Mouse (Mus musculus) CH12F3 (cell line): ENCODE results near the gene Cdc123.

Experiments
- in situ Hi-C: fragments of 300-500 bp; cut with MboI; formaldehyde crosslinking; loops from 2 replicates; pipeline ENCODE4 v1.14.3; 2020; ENCODE audit warnings: low sequenced_read_pairs

Cdc123 gene

DNA sequence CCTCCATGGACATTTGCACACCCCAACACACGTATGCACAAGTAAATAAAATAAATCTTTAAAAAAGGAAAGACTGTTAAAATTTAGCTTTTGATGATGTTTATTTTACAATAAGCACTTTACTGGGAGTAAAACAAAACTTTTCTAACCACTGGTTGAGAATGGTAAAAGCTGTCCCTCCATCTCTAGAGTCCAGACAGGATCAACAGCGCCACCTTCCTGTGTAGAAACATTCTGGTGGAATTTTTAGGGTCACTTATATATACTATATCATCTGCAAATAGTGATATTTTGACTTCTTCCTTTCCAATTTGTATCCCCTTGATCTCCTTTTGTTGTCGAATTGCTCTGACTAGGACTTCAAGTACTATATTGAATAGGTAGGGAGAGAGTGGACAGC lies 38.8 kb downstream of the Cdc123 start:
- in situ Hi-C loops = loop anchor here (10.0 to 25.0 kb wide), 3 partner anchors 91 to 719 kb away; partner anchors contain the start of gene Camk1d

GRCm38 (mm10) chr2:5805228-5805627 lies 39.7 kb downstream of the Cdc123 start:
- in situ Hi-C loops = loop anchor here (10.0 to 25.0 kb wide), 3 partner anchors 90 to 718 kb away; partner anchors contain the start of gene Camk1d

GRCm38 (mm10) chr2:5804440-5805045 lies 40.4 kb downstream of the Cdc123 start:
- in situ Hi-C loops = loop anchor here (10.0 to 25.0 kb wide), 3 partner anchors 90 to 717 kb away; partner anchors contain the start of gene Camk1d

DNA sequence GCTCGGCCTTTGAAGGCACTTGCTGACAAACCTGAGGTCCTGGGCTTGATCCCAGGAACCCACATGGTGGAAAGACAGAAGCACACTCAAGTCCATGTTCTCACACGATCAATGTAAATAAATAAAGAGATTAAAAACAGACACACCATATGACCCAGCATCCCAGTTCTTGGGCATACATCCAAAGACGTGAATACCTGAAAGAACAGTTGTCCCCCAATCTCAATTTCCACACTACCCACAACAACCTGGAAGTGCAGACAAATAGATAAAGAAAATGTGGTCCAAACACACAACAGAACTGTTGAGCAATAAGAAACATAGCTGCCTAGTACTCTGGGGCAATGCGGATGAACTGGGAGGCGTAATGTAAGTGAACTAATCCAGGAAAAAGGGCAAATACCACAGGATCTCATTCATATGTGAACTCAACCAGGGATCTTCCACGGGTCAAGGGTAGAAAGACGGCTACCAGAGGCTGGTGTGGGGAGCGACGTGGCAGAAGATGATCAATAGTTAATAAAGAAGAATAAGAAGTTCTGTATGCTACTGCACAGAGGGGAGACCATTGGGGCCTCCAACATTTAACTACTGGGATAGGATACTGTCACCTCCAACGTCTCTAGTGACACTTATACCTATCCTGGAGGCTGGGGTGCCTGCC lies 42.9 kb downstream of the Cdc123 start:
- in situ Hi-C loops = loop anchor here (10.0 to 25.0 kb wide), 3 partner anchors 87 to 715 kb away; partner anchors contain the start of gene Camk1d

DNA sequence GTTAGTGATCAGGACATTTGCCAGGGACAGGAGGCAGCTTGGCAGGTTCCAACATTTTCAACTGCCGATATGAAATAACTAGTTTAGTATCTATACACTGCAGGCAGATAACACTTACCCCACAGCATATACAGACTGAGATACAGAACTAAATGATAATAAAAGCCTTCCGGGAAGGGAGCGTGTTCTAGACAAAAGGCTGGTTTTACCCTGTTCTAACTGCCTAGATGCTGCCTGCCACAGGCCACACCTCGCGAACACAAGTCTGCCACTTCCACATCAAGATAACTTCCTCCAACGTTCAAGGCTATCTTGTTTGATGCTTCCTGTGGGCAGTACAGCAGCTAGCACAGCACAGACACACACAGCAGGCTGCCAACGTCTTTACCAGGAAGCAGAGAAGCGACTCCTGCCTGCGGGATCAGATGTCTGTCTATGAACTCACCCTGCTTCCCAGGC lies 43.8 kb downstream of the Cdc123 start:
- in situ Hi-C loops = loop anchor here (10.0 to 25.0 kb wide), 3 partner anchors 86 to 714 kb away; partner anchors contain the start of gene Camk1d

DNA sequence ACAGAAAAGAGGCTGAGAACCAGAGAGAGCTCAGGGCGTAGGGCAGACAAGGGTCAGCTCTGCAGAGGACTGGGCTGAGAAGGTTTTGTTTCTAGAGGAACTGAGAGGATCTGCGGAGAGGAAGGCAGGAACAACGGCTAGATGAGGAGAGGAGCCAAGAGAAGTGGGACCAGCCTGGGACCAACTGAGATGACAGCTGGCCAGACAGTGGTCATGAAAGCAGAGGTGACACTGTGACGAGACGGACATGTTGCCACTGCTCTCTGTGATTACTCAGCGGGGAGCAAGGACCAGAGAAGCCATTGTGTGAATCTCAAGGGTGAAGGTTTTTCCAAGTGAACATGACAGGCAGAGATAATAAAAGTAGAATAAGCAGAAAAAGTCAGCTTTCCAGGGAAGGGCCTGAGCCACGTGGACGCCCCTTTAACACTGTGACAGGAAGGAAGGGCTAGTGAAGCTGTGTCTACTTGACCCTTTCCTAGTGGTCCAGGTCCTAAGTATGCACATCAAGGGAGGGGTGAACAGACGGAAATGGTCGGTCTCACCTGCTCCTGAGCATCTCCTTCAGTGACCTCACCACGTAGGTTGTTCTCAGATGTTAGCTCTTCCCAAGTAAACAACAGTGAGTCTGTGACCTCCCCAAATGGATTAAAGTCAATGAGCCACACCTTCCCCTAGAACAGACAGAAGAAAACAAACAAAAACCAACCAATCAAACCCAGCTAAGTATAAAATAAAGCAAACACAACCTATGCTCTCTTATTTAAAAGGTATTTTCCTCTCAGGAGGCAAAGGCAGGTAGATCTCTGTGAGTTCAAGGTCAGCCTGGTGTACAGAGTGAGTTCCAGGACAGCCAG lies 46.9 kb downstream of the Cdc123 start:
- in situ Hi-C loops = no loop called here

GRCm38 (mm10) chr2:5793771-5794170 lies 51.2 kb downstream of the Cdc123 start:
- in situ Hi-C loops = no loop called here

DNA sequence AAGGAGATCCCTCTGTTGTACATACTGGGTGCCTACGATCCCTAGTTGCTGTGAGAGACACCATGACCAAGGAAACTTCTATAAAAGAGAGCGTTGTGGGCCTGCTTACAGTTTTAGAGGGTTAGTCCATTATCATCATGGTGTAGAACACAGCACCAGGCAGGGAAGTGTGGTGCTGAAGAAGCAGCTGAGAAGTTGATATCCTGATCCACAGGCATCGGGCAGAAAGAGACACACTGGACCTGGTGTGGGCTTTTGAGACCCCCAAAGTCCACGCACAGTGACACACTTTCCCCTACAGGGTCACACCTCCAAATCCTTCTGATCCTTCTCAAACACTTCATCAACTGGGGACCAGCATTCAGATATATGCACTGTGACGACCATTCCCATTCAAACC lies 52.9 kb downstream of the Cdc123 start:
- in situ Hi-C loops = no loop called here

DNA sequence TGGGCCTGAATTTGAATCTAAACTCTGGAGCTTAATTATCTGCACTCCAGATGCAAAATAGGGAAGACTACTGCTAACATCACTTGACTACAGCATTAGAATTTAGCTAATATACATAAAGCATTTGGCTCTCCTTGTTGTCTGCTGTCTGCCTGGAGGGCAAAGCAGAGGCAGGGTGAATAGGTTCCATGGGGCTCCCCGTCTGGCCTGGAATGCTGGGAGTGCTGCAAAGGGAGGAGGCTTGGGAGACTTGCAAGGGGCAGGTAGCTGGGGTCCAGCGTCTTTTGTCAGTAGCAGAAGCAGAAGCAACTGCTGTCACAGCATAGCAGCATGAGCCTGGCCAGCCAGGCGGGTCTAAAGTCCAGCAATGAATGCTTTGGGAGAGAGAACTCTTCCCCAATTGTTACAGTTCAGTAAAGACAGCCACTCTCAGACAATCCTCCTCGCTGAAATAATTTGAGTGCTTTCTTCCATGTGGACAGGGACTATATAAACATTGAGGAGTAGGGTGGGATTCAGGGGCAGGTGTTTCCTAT lies 55.3 kb downstream of the Cdc123 start:
- in situ Hi-C loops = no loop called here

GRCm38 (mm10) chr2:5787391-5787790 lies 57.6 kb downstream of the Cdc123 start:
- in situ Hi-C loops = no loop called here

DNA sequence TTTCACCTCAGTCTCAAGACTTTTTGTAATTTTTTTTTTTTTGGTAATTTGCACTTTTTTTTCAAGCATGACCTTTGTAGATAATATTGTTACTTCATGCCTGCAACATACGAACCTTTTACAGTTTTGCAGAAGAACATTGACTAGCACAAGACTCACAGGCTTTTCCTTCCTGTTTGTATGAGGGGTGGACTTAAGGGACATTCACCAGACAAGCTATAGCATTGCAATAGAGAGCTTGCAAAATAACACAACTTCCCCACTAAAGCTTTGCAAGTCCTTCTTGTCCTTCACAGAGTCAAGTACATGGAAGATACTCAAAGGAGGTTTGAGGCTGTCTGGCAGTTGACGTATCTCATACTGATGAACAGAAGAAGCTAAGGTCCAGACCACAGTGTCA lies 72.5 kb downstream of the Cdc123 start:
- in situ Hi-C loops = no loop called here

DNA sequence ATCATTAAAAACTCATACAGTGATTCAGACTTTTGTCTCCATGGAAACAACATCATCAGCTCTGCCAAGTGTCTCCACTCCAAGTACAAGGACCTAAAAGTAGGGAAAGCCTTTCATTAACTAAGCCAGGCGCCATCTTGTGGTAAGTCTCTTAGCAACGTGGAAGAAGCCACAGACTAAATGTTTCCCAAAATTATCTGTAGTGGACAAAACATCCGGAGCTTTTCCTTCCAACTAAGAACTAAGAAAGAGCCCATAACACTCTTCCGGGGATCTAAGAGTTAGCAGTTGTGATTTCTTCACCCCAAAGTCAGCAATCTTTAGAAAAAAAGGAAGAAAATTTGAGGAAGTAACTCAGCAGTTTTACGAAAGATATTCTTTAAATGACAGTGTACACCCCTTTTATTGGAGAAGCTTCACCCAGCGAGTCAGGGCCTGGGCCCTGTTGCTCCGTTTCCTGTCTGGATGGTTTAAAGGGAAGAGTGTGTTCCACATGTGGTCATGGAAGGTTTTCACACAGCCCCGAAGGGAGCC lies 74.2 kb downstream of the Cdc123 start:
- in situ Hi-C loops = no loop called here

DNA sequence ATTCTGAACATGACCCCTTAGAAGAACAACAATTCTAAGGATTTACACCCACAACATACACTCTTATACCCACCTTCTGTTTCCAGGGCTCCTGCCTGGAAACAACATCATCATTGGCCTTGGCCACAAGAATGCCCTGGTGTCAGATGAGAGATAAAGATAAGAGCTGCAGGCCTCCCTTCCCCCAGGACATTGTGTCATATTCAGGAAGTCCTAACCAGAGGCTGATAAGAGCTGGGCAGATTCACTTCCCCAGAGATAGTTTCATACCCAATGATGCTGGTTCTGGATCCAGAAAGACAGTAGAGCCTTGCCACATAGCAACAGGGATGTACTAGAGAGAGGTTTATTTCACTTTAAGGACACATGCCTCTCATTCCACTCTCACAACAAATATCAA lies 75.3 kb downstream of the Cdc123 start:
- in situ Hi-C loops = no loop called here

GRCm38 (mm10) chr2:5768946-5769345 lies 76.0 kb downstream of the Cdc123 start:
- in situ Hi-C loops = no loop called here

GRCm38 (mm10) chr2:5762031-5762430 lies 82.9 kb downstream of the Cdc123 start:
- in situ Hi-C loops = no loop called here

DNA sequence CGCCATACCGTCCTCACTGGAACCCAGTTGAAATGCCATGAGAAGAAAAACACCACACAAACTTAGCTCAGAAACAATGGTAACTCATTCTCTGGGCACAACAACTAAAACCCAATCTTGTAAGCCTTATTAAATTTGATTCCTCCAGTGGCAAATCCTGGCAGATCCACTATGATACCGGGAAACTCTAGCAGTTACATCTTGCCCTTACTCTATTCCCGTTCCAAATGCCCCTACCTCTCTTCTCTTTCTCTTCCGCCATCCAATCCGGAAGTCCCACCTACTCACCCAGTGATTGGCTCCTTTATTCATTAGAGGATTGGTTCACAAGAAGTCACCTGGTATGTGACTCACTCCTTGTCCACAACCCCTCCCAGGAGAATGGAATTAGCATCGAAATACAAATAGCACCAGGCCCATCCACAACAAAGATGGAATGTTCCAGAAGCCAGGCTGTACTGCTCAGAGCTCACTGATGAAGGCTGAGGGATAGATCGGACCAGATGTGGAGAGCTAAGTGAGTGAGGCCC lies 84.4 kb downstream of the Cdc123 start:
- in situ Hi-C loops = no loop called here

DNA sequence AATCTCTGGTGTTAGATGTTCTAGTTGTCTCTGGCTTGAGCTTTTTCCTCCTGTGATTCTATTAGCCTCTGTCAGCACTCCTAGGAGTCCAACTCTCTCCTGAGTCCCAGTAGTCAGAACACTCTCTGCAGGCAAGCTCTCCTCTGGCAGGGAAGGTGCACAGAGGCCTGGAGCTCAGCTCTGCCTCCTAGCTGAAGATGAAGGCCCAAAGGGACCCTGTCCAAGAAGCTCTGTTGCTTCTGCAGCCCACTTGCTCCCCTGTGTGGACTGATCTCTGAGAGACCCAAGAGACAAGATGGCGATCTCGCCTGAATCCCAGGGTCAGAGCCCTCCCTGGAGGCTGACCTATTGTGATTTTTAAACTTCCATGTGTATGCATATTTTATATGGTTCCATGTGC lies 86.4 kb downstream of the Cdc123 start:
- in situ Hi-C loops = no loop called here

- in situ Hi-C loops = no loop called here
Measured at GRCm38 (mm10) chr2:5750872-5751271, 94.1 kb downstream of the Cdc123 start.

GRCm38 (mm10) chr2:5749210-5749609 lies 95.8 kb downstream of the Cdc123 start:
- in situ Hi-C loops = no loop called here

DNA sequence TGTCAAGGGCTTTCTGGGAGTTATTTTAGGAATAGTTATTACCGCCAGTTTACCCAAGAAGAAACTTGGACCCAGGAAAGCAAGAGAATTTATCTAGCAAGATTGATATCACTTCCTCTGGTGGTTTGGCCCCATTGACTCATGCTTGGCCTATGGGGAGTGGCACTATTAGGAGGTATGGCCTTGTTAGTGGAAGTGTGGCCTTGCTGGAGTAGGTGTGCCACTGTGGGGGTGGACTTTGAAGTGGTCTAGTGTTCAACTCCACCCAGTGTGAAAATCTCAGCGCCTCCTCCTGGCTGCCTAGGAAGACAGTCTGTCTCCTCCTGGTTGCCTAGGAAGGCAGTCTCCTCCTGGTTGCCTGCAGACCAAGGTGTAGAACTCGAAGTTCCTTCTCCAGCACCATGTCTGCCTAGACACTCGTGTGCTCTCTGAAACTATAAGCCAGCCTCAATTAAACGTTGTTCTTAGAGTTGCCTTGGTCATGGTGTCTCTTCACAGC lies 97.4 kb downstream of the Cdc123 start:
- in situ Hi-C loops = no loop called here
